Mouse (Mus musculus): ENCODE results near the gene Angptl6.
A peak's percentile ranks its signal among the peaks of the same experiment; 100 is the strongest.

Gene Angptl6

GRCm38 (mm10) chr9:20879097-20879792, at the start of gene Angptl6:
Gene Angptl6, minus strand, starts transcription at chr9:20879727.
- DNase-seq (ENCODE audit: low spot score) = no peak

- no peak for DNase-seq (ENCODE audit: low spot score)
These were observed 43.7 kb upstream of the Angptl6 start for GRCm38 (mm10) chr9:20923258-20923657.

- DNase-seq (ENCODE audit: low spot score) = no peak
These were observed 36.6 kb upstream of the Angptl6 start for GRCm38 (mm10) chr9:20916160-20916559.

GRCm38 (mm10) chr9:20909948-20910347, 30.4 kb upstream of the Angptl6 start:
- DNase-seq (ENCODE audit: low spot score) = no peak

- DNase-seq (ENCODE audit: low spot score) = no peak
These were observed 22.6 kb upstream of the Angptl6 start for GRCm38 (mm10) chr9:20902174-20902491.

GRCm38 (mm10) chr9:20901466-20902173, 22.1 kb upstream of the Angptl6 start:
- DNase-seq (ENCODE audit: low spot score) = no peak

- no peak for DNase-seq (ENCODE audit: low spot score)
These were observed 19.1 kb upstream of the Angptl6 start, which contains the start of gene Eif3g for GRCm38 (mm10) chr9:20898511-20899073. Gene Eif3g, minus strand, starts transcription at chr9:20898623.

- no peak for DNase-seq (ENCODE audit: low spot score)
These were observed 18.4 kb upstream of the Angptl6 start for GRCm38 (mm10) chr9:20897736-20898510.

GRCm38 (mm10) chr9:20895382-20895781, 15.9 kb upstream of the Angptl6 start:
- DNase-seq (ENCODE audit: low spot score) = no peak

- no peak for DNase-seq (ENCODE audit: low spot score)
These were observed 15.1 kb upstream of the Angptl6 start for GRCm38 (mm10) chr9:20894629-20895028.

GRCm38 (mm10) chr9:20893590-20894343, 14.2 kb upstream of the Angptl6 start:
- DNase-seq (ENCODE audit: low spot score) = no peak

- DNase-seq (ENCODE audit: low spot score) = no peak
These were observed 13.5 kb upstream of the Angptl6 start for GRCm38 (mm10) chr9:20893069-20893468.

- no peak for DNase-seq (ENCODE audit: low spot score)
These were observed 12.7 kb upstream of the Angptl6 start for GRCm38 (mm10) chr9:20892104-20892653.

- DNase-seq (ENCODE audit: low spot score) = no peak
These were observed 12.0 kb upstream of the Angptl6 start for GRCm38 (mm10) chr9:20891339-20892103.

GRCm38 (mm10) chr9:20890411-20890810, 10.9 kb upstream of the Angptl6 start:
- DNase-seq (ENCODE audit: low spot score) = no peak

GRCm38 (mm10) chr9:20889185-20890141, 9.9 kb upstream of the Angptl6 start:
- DNase-seq (ENCODE audit: low spot score) = no peak

GRCm38 (mm10) chr9:20888386-20888765, 8.8 kb upstream of the Angptl6 start:
- DNase-seq (ENCODE audit: low spot score) = no peak

GRCm38 (mm10) chr9:20887704-20888385, 8.3 kb upstream of the Angptl6 start, which contains the start of gene Ppan:
Gene Ppan, plus strand, starts transcription at chr9:20888175.
- peak; percentile 94 for DNase-seq (ENCODE audit: low spot score)

GRCm38 (mm10) chr9:20887191-20887590, 7.7 kb upstream of the Angptl6 start:
- no peak for DNase-seq (ENCODE audit: low spot score)

Data from left cerebral cortex, adult 11 months (tissue).